In the genomic region with DNA sequence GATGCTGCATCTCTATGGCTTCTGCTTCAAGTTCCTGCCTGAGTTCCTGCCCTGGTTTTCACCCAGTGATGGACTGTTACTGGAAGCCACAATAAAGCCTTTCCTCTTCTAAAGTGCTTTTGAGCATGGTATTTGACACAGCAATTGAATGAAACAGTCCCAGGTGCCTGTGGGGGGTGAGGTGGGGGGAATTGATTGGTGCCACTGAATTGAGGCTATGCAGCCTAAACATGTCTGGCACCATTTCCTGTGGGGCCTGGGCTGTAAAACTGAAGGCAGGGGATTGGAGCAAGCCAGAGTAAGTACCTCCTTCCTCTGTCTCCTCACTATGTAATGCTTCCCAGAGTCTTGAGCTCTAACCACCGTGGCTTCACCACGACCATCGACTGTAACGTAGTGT, we compare ENCODE assay signal across 20 mouse cellular contexts. TPM values are rescaled to one million over a fixed set of nuclear protein-coding genes. Genes with fewer than 3 reads are reported as not detected.
DNase-seq lines count a peak whose midpoint lies in the region; ATAC-seq and TF ChIP-seq lines count a peak whose summit lies in the region.
"Had no signal": no experiment of that assay in that cellular context is flagged by ENCODE, and none has a peak within 500 bp of the region (broad histone marks: within the 10 kb centered on the region; RNA-seq: fewer than 3 reads in every experiment).

No protein-coding gene starts in this region.

- 68% methylated on average over 4 of the region's 4 CpGs for WGBS in embryonic facial prominence, embryonic 11.5 days

- no peaks in the 10 kb centered on the region for H3K4me1 ChIP-seq in embryonic facial prominence, embryonic 11.5 days (ENCODE audit: control insufficient read depth, insufficient read depth, low read length)
- H3K4me1 ChIP-seq: hindbrain, embryonic 15.5 days had no signal

- H3K9ac ChIP-seq in embryonic facial prominence, embryonic 11.5 days (replicated peaks; ENCODE audit: low read length), result no peak overlapping the region
- H3K9ac ChIP-seq: forebrain, embryonic 13.5 days; forebrain, postnatal 0 days; hindbrain, embryonic 15.5 days had no signal

- intact Hi-C loops in heart, postnatal 25 days (cut with DNase I), result no loop called here

- no peak overlapping the region for H3K4me3 ChIP-seq in embryonic facial prominence, embryonic 11.5 days (ENCODE audit: low read depth, low read length)
- H3K4me3 ChIP-seq in layer of hippocampus, adult 2 months, result no peak overlapping the region
- H3K4me3 ChIP-seq: forebrain, embryonic 13.5 days; heart, embryonic 10.5 days; hindbrain, embryonic 15.5 days had no signal

- H3K27me3 ChIP-seq in embryonic facial prominence, embryonic 11.5 days (ENCODE audit: control insufficient read depth, insufficient read depth, low read length), result no peaks in the 10 kb centered on the region
- H3K27me3 ChIP-seq: forebrain, embryonic 13.5 days; hindbrain, embryonic 15.5 days had no signal

- no peak for TF ChIP-seq CTCF in layer of hippocampus, adult 2 months (conservative IDR thresholded peaks at IDR 0.05)

- H3K9me3 ChIP-seq in embryonic facial prominence, embryonic 11.5 days (replicated peaks; ENCODE audit: control insufficient read depth, low read length), result no peaks in the 10 kb centered on the region
- H3K9me3 ChIP-seq: forebrain, embryonic 13.5 days; heart, embryonic 10.5 days; hindbrain, embryonic 15.5 days had no signal

- peak; percentile 24 for DNase-seq in heart, adult 11 months
- no peak for DNase-seq in heart, postnatal 25 days (ENCODE audit: low spot score)
- peak; percentile 16 for DNase-seq in CD4-positive helper T cell, adult 2 months (ENCODE audit: low read depth, low spot score)
- DNase-seq in embryonic facial prominence, embryonic 11.5 days (ENCODE audit: low spot score), result peak; percentile 12
- peak; percentile 60 for DNase-seq in thymus, postnatal 14 days
- no peak for DNase-seq in adrenal gland, postnatal 4 days (ENCODE audit: low spot score in 2 of 2)
- DNase-seq in layer of hippocampus, adult 2 months (ENCODE audit: low spot score in 2 of 2), result no peak
- DNase-seq: adrenal gland, adult 2 months; adrenal gland, postnatal 25 days; B cell, adult 2 months; cerebellum, adult 8-10 months; cerebellum, postnatal 14 days; forebrain, postnatal 0 days; gastrocnemius, postnatal 36 days; heart, adult 18-20 months; heart, postnatal 14 days had no signal

- no peak for ATAC-seq in embryonic facial prominence, embryonic 11.5 days (replicated peaks; ENCODE audit: insufficient number of reproducible peaks, low FRiP score, low TSS enrichment, low read depth)
- ATAC-seq in inflammation-experienced regulatory T-cells, adult 6 months, result no peak
- ATAC-seq: forebrain, embryonic 13.5 days; forebrain, postnatal 0 days had no signal

- H3K27ac ChIP-seq in embryonic facial prominence, embryonic 11.5 days (replicated peaks; ENCODE audit: low read depth, low read length), result no peak overlapping the region
- no peak overlapping the region for H3K27ac ChIP-seq in layer of hippocampus, adult 2 months
- H3K27ac ChIP-seq: forebrain, embryonic 13.5 days; heart, embryonic 10.5 days; hindbrain, embryonic 15.5 days had no signal

- H3K4me2 ChIP-seq in embryonic facial prominence, embryonic 11.5 days (ENCODE audit: low read depth, low read length), result no peak overlapping the region
- H3K4me2 ChIP-seq: forebrain, embryonic 13.5 days; hindbrain, embryonic 15.5 days had no signal

- H3K36me3 ChIP-seq in embryonic facial prominence, embryonic 11.5 days (replicated peaks; ENCODE audit: control insufficient read depth, insufficient read depth, low read depth, low read length), result no peaks in the 10 kb centered on the region
- H3K36me3 ChIP-seq: heart, embryonic 10.5 days; hindbrain, embryonic 15.5 days had no signal

RNA-seq across cellular contexts. Expression of a gene that starts 15.6 kb away (rescaled TPM):
- total RNA-seq in heart, postnatal 25 days (2021), result 1 to 10 TPM; 4.1 to 5.6 TPM
- polyA plus RNA-seq in embryonic facial prominence, embryonic 11.5 days (2014; fragmentation: Nextera tagmentation; extraction: Ambion mirVana), result 77.6 and 88.3 TPM in 2 replicates
- 1 to 10 TPM in 2 of 3 experiments, not detected in 1; 1.7 to 2.0 TPM for polyA plus RNA-seq in inflammation-experienced regulatory T-cells, adult 6 months (2017; shearing (Covaris generic))
- 100 to 1,000 TPM in 1 of 2 experiments, 10 to 100 TPM in 1; 59.8 to 108 TPM for total RNA-seq in adrenal gland, postnatal 4 days (2021)
- 100 to 1,000 TPM; 227 to 233 TPM for total RNA-seq in layer of hippocampus, adult 2 months (2021)

RNA-seq across cellular contexts. Expression of a gene that starts 36.8 kb away (rescaled TPM):
- total RNA-seq in heart, postnatal 25 days (2021), result 10 to 100 TPM; 55.0 to 57.4 TPM
- polyA plus RNA-seq in embryonic facial prominence, embryonic 11.5 days (2014; fragmentation: Nextera tagmentation; extraction: Ambion mirVana), result 115 and 146 TPM in 2 replicates
- polyA plus RNA-seq in inflammation-experienced regulatory T-cells, adult 6 months (2017; shearing (Covaris generic)), result 1 to 10 TPM; 3.1 to 8.7 (median 8.0) TPM
- total RNA-seq in adrenal gland, postnatal 4 days (2021), result 100 to 1,000 TPM in 1 of 2 experiments, 10 to 100 TPM in 1; 98.3 to 122 TPM
- total RNA-seq in layer of hippocampus, adult 2 months (2021), result 1,000 to 10,000 TPM in 1 of 2 experiments, 100 to 1,000 TPM in 1; 962 to 1,047 TPM

RNA-seq across cellular contexts. Expression of a gene that starts 48.1 kb away (rescaled TPM):
- total RNA-seq in heart, postnatal 25 days (2021), result 10 to 100 TPM; 22.9 to 29.7 TPM
- polyA plus RNA-seq in embryonic facial prominence, embryonic 11.5 days (2014; fragmentation: Nextera tagmentation; extraction: Ambion mirVana), result 101 and 108 TPM in 2 replicates
- polyA plus RNA-seq in inflammation-experienced regulatory T-cells, adult 6 months (2017; shearing (Covaris generic)), result 10 to 100 TPM; 42.5 to 48.6 (median 45.6) TPM
- total RNA-seq in adrenal gland, postnatal 4 days (2021), result 10 to 100 TPM; 45.2 to 50.0 TPM
- 10 to 100 TPM; 23.7 to 23.9 TPM for total RNA-seq in layer of hippocampus, adult 2 months (2021)

Comparison
In these comparisons a context has a peak if more than half of its experiments do, and no peak if none do; other contexts are left out.
1. DNase-seq: peak in heart, adult 11 months (single experiment), CD4-positive helper T cell, adult 2 months (single experiment), embryonic facial prominence, embryonic 11.5 days (single experiment) and thymus, postnatal 14 days (single experiment); none in heart, postnatal 25 days (single experiment), adrenal gland, postnatal 4 days (0 of 2) and layer of hippocampus, adult 2 months (0 of 2).
2. RNA of a gene that starts 15.6 kb away (total RNA-seq): 227 to 233 TPM in layer of hippocampus, adult 2 months and 59.8 to 108 TPM in adrenal gland, postnatal 4 days; 4.1 to 5.6 TPM in heart, postnatal 25 days; every median in the first group is over 4 times any median in the second.
3. RNA of a gene that starts 36.8 kb away (total RNA-seq): 962 to 1,047 TPM in layer of hippocampus, adult 2 months; 98.3 to 122 TPM in adrenal gland, postnatal 4 days and 55.0 to 57.4 TPM in heart, postnatal 25 days; every median in the first group is over 4 times any median in the second.